Mouse (Mus musculus): ENCODE data around the gene Ttc39a. TPM values are rescaled to one million over a fixed set of nuclear protein-coding genes. Genes with fewer than 3 reads are reported as not detected.
A peak's percentile ranks its signal among the peaks of the same experiment; 100 is the strongest.
"Not testable (repeated sequence)": the region's sequence is repeated elsewhere in the genome, so short reads cannot be mapped to it uniquely, and the experiment has no call there.

Ttc39a gene
- 4.9 and 6.2 TPM in 2 replicates for polyA plus RNA-seq (2015; fragmentation: Nextera tagmentation; extraction: Ambion mirVana)

DNA sequence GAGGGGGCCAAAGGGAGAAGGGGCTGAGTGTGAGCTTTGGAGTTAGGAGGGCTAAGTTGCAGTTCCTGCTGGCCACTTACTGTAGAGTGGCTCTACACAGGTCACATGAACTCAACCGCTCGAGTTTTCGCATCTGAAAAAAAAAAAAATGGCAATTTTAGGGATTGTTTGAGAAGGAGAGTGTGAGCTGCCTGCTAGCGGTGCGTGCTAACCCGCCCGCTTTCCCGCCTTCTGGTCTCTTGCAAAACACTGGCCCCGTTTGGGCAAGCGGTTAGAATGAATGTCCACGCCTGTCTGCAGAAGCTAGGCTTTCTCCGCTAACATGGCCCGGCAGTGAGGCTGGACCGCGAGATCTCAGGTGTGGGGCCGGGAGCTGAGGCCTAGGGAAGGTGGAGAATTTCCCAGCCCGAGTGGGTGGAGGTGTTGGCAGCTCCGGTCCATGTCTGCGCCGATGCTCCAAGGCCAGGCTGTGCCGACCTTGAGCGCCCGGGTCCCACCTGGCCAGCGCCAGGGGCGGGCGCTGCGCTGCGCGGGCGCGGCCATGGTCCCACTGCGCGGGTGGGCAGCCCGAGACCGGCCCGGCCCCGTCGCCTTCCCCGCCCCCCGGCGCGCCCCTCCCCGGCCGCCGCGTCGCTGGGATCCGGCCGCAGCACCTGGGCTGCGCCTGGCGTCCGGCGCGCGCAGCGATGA is at the start of gene Ttc39a:
Ttc39a (plus strand) TSS at position 138 of the 690 bp plus-strand sequence.
- peak; percentile 81 for ATAC-seq (ENCODE audit: low FRiP score)
- Histone ChIP-seq H3K4me2 (peak within 1 kb of the TSS; percentile 99), H3K27me3 (replicated peaks) (0 out of 2 replicates have a peak, but pooled peaks cover 3% of the 10 kb centered on the region), H3K27ac (replicated peaks) (peak within 1 kb of the TSS; percentile 37; the same call in 1 of the 2 replicates), H3K9ac (replicated peaks) (peak within 1 kb of the TSS; percentile 75), H3K9me3 (replicated peaks) (no peaks in the 10 kb centered on the region), H3K36me3 (no peaks in the 10 kb centered on the region), H3K4me1 (peaks cover 20% of the 10 kb centered on the region), H3K4me3 (replicated peaks) (peak within 1 kb of the TSS; percentile 68)
- under 1% methylated on average over 48 of the region's 56 CpGs for WGBS

GRCm38 (mm10) chr4:109378107-109378506 is 28.3 kb upstream of the Ttc39a start:
- H3K27ac ChIP-seq (replicated peaks): no peak overlapping the region
- no peaks in the 10 kb centered on the region for H3K27me3 ChIP-seq (replicated peaks)
- H3K9ac ChIP-seq (replicated peaks): no peak overlapping the region
- no peak overlapping the region for H3K4me3 ChIP-seq (replicated peaks)
- H3K9me3 ChIP-seq (replicated peaks): no peaks in the 10 kb centered on the region
- no peak overlapping the region for H3K4me2 ChIP-seq
- 85% methylated on average over 1 of the region's 1 CpGs for WGBS
- H3K4me1 ChIP-seq: no peaks in the 10 kb centered on the region
- peaks cover 56% of the 10 kb centered on the region for H3K36me3 ChIP-seq
- ATAC-seq (ENCODE audit: low FRiP score): no peak

DNA sequence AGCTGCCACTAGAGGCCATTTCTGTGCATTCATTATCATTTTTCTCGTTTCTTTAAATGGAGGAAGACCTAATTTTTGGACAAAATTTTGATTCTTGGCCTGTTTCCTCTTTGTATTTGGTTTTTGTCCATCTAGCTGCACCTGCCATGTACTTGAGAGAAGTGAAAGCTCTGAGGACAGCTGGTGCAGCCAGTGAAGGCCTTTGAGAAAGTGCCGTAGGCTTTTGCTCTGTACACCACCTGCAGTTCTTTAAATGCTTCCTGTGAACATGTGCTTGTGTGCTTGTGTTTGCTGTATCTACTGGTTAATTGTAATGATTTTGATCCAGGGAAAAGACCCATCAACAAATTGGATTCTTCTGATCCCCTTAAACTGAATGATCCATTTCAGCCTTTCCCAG is 24.0 kb upstream of the Ttc39a start:
- ATAC-seq (ENCODE audit: low FRiP score): no peak
- Histone ChIP-seq H3K4me3 (replicated peaks) (no peak overlapping the region), H3K27me3 (replicated peaks) (no peaks in the 10 kb centered on the region), H3K4me2 (no peak overlapping the region), H3K9ac (replicated peaks) (no peak overlapping the region), H3K27ac (replicated peaks) (no peak overlapping the region), H3K9me3 (replicated peaks) (no peaks in the 10 kb centered on the region), H3K36me3 (peaks cover 31% of the 10 kb centered on the region), H3K4me1 (no peaks in the 10 kb centered on the region)
- WGBS: 52% methylated on average over 2 of the region's 2 CpGs

DNA sequence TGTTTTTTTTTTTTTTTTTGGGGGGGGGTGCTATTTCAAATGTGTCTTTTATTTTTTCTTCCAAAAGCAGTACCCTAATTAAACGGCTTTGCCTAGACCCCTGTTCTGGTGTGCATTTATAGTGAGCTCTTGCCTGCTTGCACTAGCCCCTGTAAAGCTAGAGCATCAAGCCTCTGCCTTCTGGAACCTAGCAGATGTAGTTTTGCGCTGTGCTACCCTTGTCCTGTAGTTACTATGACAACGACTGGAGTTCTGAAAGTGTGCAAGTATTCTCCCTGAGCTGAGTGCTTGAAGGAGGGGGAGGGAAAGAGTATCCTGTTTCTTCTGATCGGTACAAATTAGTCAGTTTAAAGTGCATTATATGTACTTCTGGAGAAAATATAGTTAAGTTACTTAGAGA is 20.8 kb upstream of the Ttc39a start:
- WGBS: 31% methylated on average over 4 of the region's 4 CpGs
- Histone ChIP-seq H3K4me2 (no peak overlapping the region), H3K9ac (replicated peaks) (no peak overlapping the region), H3K27me3 (replicated peaks) (no peaks in the 10 kb centered on the region), H3K4me3 (replicated peaks) (no peak overlapping the region), H3K36me3 (peaks cover 16% of the 10 kb centered on the region), H3K27ac (replicated peaks) (no peak overlapping the region), H3K4me1 (no peaks in the 10 kb centered on the region), H3K9me3 (replicated peaks) (no peaks in the 10 kb centered on the region)
- no peak for ATAC-seq (ENCODE audit: low FRiP score)

- Histone ChIP-seq H3K27me3 (replicated peaks) (no peaks in the 10 kb centered on the region), H3K36me3 (no peaks in the 10 kb centered on the region), H3K27ac (replicated peaks) (no peak overlapping the region), H3K9me3 (replicated peaks) (no peaks in the 10 kb centered on the region), H3K9ac (replicated peaks) (no peak overlapping the region), H3K4me3 (replicated peaks) (no peak overlapping the region), H3K4me1 (peaks cover 8% of the 10 kb centered on the region; the same call in 1 of the 2 replicates), H3K4me2 (no peak overlapping the region)
- 87% methylated on average over 6 of the region's 6 CpGs for WGBS
- ATAC-seq (ENCODE audit: low FRiP score): no peak
These were observed 13.1 kb upstream of the Ttc39a start for GRCm38 (mm10) chr4:109393229-109393779.

DNA sequence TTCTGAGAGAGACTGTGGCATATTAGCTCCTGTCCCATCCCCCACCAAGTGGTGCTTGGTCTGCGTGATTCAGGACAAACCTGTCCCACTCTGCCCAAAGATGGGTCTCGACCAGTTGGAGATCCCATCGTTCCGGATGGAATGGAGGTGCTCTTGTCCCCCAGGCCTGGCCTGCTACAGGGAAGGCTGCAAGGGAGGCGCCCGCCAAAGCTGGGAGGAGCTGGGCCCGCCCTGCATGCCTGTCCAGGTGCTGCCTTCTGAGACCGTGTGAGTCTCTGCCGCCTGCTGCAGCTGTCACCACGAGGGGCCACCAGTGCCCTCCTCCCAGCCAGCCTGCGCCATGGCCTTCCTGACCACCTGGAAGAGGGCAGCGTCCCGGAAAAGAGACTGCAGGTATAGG is 12.5 kb upstream of the Ttc39a start:
- ATAC-seq (ENCODE audit: low FRiP score): peak; percentile 42; the same call in 1 of the 2 replicates
- WGBS: 16% methylated on average over 13 of the region's 13 CpGs
- H3K9ac ChIP-seq (replicated peaks): 0 out of 2 replicates have a peak overlapping the region, but pooled peaks have one; percentile 14
- no peaks in the 10 kb centered on the region for H3K27me3 ChIP-seq (replicated peaks)
- H3K4me2 ChIP-seq: peak overlapping the region; percentile 52
- no peaks in the 10 kb centered on the region for H3K36me3 ChIP-seq
- peaks cover 8% of the 10 kb centered on the region; the same call in 1 of the 2 replicates for H3K4me1 ChIP-seq
- no peaks in the 10 kb centered on the region for H3K9me3 ChIP-seq (replicated peaks)
- H3K4me3 ChIP-seq (replicated peaks): peak overlapping the region; percentile 13; the same call in 1 of the 2 replicates
- no peak overlapping the region for H3K27ac ChIP-seq (replicated peaks)

- Histone ChIP-seq H3K27me3 (replicated peaks) (no peaks in the 10 kb centered on the region), H3K4me2 (peak overlapping the region; percentile 52), H3K4me3 (replicated peaks) (peak overlapping the region; percentile 13; the same call in 1 of the 2 replicates), H3K27ac (replicated peaks) (no peak overlapping the region), H3K9me3 (replicated peaks) (no peaks in the 10 kb centered on the region), H3K4me1 (peaks cover 8% of the 10 kb centered on the region; the same call in 1 of the 2 replicates), H3K9ac (replicated peaks) (0 out of 2 replicates have a peak overlapping the region, but pooled peaks have one; percentile 14), H3K36me3 (no peaks in the 10 kb centered on the region)
- 37% methylated on average over 13 of the region's 13 CpGs for WGBS
- ATAC-seq (ENCODE audit: low FRiP score): 0 out of 2 replicates have a peak, but pooled peaks have one; percentile 18
These were observed 11.9 kb upstream of the Ttc39a start for GRCm38 (mm10) chr4:109394314-109395074.

- no peak overlapping the region for H3K4me3 ChIP-seq (replicated peaks)
- H3K9ac ChIP-seq (replicated peaks): no peak overlapping the region
- no peak for ATAC-seq (ENCODE audit: low FRiP score)
- no peaks in the 10 kb centered on the region for H3K36me3 ChIP-seq
- H3K4me1 ChIP-seq: no peaks in the 10 kb centered on the region
- no peak overlapping the region for H3K27ac ChIP-seq (replicated peaks)
- H3K9me3 ChIP-seq (replicated peaks): no peaks in the 10 kb centered on the region
- H3K27me3 ChIP-seq (replicated peaks): 0 out of 2 replicates have a peak, but pooled peaks cover 3% of the 10 kb centered on the region
- WGBS: 74% methylated on average over 10 of the region's 10 CpGs
- H3K4me2 ChIP-seq: no peak overlapping the region
These were observed 6.0 kb upstream of the Ttc39a start for GRCm38 (mm10) chr4:109400366-109400980.

- peaks cover 6% of the 10 kb centered on the region for H3K4me1 ChIP-seq
- no peak overlapping the region for H3K4me2 ChIP-seq
- no peak overlapping the region for H3K9ac ChIP-seq (replicated peaks)
- WGBS: 74% methylated on average over 5 of the region's 5 CpGs
- no peak overlapping the region for H3K4me3 ChIP-seq (replicated peaks)
- H3K9me3 ChIP-seq (replicated peaks): no peaks in the 10 kb centered on the region
- no peak for ATAC-seq (ENCODE audit: low FRiP score)
- H3K27ac ChIP-seq (replicated peaks): no peak overlapping the region
- H3K27me3 ChIP-seq (replicated peaks): 0 out of 2 replicates have a peak, but pooled peaks cover 3% of the 10 kb centered on the region
- H3K36me3 ChIP-seq: no peaks in the 10 kb centered on the region
These were observed 5.2 kb upstream of the Ttc39a start for GRCm38 (mm10) chr4:109401176-109401689.

- not testable (repeated sequence) for H3K27ac ChIP-seq (replicated peaks); ATAC-seq (ENCODE audit: low FRiP score)
- WGBS: 88% methylated on average over 3 of the region's 3 CpGs
These were observed 1.5 kb upstream of the Ttc39a start for GRCm38 (mm10) chr4:109404908-109405307.

GRCm38 (mm10) chr4:109405415-109405814 is 1.0 kb upstream of the Ttc39a start:
- Histone ChIP-seq H3K27me3 (replicated peaks) (0 out of 2 replicates have a peak, but pooled peaks cover 3% of the 10 kb centered on the region), H3K4me1 (peaks cover 20% of the 10 kb centered on the region), H3K4me2 (no peak overlapping the region), H3K9me3 (replicated peaks) (no peaks in the 10 kb centered on the region), H3K36me3 (no peaks in the 10 kb centered on the region), H3K27ac (replicated peaks) (no peak overlapping the region), H3K4me3 (replicated peaks) (no peak overlapping the region), H3K9ac (replicated peaks) (no peak overlapping the region)
- ATAC-seq (ENCODE audit: low FRiP score): no peak
- WGBS: 40% methylated on average over 8 of the region's 8 CpGs

More at GRCm38 (mm10) chr4:109404908-109405307, 1.5 kb upstream of the Ttc39a start:
- not testable (repeated sequence) for H3K9me3 ChIP-seq (replicated peaks); H3K9ac ChIP-seq (replicated peaks); H3K4me2 ChIP-seq; H3K4me3 ChIP-seq (replicated peaks); H3K36me3 ChIP-seq; H3K27me3 ChIP-seq (replicated peaks)
- peaks cover 20% of the 10 kb centered on the region for H3K4me1 ChIP-seq

All from neural tube, embryonic 15.5 days (tissue).